Mouse (Mus musculus): Measurements from ENCODE around the gene Hes2.

Gene Hes2

DNA sequence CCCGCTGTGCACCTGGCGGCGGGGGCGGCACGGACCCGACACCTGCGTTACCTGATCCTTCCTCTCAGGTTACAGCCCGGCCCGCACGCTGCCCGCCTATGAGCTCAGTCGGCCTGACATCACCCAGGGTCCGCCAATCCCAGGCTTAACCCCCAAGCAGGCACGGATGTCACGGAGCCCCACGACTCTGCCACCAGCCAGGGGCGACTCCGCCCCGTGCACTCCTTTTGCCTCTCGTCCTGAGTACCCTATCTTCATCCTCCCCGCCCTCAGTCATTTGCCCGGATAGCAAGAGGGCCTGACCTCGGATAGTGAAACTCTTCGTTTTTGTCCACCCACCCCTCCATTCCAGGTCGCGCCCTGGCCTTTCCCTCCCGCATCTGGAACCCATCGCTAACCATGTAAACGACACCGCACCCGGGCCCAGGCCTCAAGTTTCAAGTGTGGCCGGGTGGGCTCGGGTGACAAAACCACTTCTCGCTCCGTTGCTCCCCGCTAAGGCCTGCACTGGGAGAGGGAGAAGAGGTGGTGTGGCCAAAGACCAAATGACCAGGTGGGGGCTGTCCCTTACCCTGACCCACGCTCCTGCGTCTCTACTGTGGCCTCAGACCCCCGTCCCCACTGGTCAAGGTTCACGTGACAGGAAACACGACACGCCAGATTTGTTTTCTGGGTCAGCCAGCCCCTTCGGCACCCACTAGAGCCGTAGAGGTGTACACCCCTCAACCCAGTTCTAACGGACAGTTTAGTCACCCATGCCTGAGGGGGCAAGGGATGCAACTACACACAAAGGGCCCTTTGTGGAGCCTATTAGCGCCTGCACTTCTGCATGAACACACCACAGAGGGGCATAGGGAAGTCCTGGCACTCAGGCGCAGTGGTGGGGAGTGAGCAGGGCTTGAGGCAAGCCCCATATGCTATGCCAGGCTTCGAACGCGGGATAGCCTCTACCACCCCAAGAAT is 26.6 kb upstream of the Hes2 start:
- no peak for DNase-seq (ENCODE audit: low spot score)

DNA sequence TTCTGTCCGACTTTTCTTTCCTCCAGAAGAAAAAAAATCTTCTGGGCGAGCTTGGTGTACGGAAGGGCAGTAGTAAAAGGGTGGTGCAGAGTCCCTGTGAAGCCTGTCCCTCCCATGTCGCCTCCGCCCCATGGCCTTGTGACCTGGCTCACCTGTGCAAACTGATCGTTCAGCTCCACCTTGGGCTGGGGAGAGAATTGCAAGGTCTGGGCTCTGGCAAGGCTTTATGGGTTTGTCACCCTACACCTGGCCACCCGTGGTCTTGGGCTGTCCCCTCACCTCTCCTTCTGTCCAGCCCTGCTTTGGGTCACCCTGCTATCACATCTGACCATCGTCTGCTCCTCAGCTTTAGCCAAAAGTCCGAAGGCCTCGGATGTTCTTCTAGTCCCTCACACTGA is 25.9 kb upstream of the Hes2 start:
- no peak for DNase-seq (ENCODE audit: low spot score)

DNA sequence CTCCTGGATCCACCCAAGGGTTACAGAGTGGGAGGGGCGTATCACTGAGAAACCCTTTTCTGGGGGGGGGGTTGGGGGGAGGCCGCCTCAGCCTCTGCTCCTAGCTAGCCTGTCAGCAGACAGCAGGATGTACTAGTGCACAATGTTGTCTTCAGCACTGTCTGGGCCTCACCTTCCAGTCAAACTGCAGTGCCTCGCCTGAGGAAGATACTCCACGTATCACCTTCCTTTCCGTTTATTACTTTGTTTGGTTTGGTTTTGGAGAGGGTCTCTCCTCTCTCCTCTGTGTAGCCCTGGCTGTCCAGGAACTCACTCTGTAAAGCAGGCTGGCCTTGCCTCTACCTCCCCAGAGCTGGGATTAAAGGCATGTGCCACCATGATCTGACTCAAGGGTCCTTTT is 25.5 kb upstream of the Hes2 start:
- DNase-seq (ENCODE audit: low spot score), result no peak

DNA sequence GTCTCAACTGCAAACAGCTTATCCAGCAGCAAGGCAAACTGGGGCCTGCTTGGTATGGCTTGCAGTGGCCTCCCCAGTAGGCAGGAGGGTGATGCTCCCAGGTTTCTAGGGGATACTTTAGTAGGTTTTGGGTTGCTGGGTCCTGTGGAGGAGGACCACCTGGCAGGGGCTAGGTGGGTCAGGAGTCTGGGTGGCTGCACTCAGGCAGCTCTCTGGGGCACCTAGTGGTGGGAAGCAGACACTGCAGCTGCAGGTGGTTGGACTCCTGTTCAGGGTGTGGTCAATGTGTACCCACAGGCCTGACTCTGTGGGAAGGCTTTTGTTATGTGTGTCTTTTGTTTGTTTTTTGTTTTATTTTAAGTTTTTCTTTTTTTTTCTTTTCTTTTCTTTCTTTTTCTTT is 24.2 kb upstream of the Hes2 start:
- peak; percentile 51 for DNase-seq (ENCODE audit: low spot score)

DNA sequence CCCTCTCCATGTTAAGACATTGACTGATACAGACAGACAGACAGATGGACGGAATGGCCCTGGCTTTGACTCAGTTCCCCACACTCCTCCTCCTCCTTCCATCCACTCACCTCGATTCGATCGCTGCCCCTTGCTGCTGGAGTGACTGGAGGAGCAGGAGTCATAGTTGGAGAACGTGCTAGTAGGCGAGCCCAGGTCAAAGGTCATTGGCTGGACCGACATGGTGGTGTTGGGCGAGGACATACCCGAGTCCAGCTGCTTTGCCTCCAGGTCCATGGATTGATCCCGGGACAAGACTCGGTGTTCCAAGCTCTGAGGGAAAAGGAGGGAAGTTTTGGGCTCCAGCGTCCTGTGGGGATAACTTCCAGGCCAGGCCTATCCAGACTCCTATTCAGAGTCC is 23.3 kb upstream of the Hes2 start:
- no peak for DNase-seq (ENCODE audit: low spot score)

DNA sequence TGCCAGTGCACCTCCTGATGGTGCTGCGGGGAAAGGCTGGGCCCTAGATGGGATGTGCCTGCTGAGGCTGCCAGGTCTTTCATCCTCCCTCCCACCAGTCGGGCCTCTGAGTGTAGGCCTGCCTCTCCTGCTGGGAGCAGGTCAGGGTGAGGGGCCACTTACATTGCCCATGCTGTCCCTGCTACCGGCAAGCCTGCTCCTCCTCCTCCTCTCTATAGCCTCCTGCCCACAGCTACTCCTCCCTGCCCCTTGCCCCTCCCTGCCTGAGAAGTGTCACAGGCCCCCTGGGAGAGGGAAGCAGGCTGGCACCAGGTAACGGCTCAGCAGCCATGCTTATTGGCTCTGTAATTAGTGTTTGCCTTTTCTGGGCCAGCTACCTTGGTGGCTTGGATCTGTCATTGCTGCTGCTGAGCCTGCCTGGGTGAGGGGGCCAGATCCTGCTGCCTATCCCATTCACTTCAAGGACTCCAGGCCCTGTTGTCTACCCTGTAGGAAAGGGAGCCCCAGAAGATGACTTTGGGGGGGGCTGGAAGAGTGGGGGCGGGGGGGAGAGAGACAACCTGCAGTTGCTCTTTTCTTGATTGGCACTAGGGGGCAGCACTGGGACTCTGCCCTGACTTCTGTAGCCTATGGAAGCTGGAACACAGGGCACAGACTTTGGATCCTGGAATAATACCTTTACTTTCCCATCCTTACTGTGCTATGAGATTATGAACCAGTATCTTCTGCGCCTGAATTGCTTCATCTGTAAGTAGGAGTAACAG is 22.4 kb upstream of the Hes2 start:
- no peak for DNase-seq (ENCODE audit: low spot score)

DNA sequence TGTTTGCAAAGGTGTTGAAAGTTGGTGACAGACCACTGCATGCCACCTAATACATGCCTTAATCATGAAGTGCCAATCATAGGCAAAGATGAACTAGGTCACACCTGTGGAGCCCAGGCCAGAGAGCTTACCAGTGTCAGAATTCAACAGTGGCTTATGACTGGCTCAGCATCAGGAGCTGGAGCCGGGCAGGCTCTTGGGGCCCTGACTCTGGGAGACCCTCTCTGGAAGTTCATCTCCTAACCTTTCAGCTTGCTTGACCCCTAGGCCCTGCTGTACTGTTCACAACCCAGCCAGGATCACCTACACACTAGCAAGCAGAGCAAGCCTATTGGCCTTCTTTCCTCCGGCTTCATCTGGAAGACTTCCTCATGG is 21.8 kb upstream of the Hes2 start:
- no peak for DNase-seq (ENCODE audit: low spot score)

DNA sequence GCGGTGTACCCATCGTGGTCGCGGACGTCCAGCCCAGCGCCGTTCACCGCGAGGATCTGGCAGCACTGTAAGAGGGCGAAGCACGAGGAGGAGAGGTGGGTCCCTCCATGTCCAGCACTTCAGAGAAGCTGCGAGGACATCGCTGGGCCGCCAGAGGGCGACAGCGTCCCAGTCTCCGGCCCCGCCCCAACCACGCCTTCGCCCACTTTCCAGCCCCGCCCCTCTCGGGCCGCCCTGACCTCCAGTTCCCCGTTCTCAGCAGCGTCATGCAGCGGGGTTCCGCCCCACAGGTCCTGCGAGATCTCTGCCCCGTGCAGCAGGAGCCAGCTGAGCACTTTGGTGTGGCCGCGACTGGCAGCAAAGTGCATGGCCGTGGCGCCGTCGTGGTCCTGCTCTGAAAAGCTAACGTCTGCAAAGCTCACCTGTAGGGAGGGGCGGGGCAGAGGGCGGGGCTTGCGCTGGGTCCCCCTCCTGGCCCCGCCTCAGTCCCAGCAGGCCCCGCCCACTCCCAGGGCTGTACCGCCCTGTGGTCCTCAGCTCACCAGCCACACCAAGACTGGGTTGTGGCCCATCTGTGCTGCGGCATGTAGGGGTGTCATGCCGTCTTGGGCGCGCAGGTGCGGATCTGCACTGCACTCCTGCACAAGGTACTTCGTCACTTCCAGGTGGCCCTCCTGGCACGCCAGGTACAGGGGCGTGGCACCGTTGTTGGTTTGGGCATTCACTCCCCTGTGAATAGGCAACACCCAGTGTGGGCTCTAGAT is 20.0 kb upstream of the Hes2 start:
- DNase-seq (ENCODE audit: low spot score), result peak; percentile 92

DNA sequence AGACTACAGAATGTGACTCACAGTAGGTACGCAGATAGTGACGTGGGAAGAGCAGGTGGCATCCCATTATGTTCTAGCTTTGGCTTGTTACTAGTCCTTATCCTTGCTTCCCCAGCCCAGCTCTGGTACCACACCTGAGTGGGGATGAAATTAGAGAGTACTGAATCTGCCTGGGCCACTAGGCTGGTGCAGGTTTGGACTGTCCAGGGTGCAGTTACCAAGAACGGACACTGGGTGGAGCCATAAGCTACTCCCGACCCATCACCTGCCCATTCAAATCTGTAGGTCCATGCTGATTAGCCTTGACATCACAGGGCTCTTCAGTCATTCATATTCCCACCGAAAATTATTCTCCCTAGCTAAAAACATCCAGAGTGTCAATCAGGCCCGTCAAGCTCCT is 18.2 kb upstream of the Hes2 start:
- DNase-seq (ENCODE audit: low spot score), result no peak

DNA sequence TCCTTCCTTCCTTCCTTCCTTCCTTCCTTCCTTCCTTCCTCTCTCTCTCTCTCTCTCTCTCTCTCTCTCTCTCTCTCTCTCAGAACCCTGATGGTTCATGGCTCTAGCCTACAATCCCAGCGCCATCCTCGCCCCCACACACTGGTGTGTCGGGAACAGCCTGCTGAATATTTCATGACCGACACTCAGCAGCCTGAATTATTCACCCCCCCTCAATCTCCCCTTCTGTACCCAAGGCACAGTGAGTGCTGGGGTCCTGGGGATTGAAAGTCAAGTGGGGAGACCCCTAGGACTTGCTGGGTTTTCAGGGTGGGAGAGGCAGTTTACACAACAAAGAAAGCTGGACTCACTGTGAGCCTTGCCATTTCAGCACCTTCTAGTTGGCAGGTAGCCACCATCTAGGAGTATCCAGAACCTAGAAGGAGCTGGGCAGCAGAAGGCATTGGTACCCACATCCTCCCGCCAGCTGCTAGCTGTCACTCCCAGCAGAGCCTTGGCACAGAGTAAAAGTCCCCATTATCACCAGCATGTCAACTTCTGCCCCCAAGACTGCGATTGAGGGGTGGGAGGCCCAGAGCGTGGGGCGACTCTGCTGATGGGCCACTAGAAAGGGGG is 17.0 kb upstream of the Hes2 start:
- DNase-seq (ENCODE audit: low spot score), result no peak

DNA sequence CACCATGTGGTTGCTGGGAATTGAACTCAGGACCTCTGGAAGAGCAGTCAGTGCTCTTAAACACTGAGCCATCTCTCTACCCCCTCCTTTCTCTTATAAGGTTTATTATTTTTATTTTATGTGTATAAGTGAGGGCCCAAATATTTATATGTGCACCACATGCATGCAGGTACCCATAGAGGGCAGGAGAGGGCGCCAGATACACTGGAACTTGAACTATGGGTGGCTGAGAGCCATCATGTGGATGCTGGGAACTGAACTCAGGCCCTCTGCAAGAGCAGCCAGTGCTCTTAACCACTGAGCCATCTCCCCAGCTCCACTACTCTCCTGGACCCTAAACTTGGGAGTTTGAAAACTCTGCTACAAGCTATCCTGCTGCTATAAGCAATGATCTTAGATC is 15.0 kb upstream of the Hes2 start:
- DNase-seq (ENCODE audit: low spot score), result no peak

DNA sequence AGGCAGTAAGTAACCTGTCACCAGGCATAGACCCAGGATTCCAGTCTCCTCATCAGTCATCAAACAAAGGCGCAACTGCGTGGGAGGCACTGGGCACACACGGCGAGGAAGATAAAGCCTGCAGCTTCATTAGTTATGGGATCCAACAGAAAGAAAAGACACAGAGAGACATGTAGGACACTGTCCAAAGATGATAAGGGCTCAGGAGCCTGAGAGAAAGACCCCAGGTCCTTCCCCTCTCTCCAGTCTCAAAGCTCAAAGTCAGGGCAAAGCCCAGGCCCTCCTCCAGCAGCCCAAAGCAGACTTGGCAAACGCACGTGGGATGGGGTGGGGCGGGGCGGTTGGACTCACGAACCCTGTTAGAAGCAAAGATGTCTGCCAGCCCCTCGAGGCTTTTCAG is 13.2 kb upstream of the Hes2 start:
- DNase-seq (ENCODE audit: low spot score), result no peak

DNA sequence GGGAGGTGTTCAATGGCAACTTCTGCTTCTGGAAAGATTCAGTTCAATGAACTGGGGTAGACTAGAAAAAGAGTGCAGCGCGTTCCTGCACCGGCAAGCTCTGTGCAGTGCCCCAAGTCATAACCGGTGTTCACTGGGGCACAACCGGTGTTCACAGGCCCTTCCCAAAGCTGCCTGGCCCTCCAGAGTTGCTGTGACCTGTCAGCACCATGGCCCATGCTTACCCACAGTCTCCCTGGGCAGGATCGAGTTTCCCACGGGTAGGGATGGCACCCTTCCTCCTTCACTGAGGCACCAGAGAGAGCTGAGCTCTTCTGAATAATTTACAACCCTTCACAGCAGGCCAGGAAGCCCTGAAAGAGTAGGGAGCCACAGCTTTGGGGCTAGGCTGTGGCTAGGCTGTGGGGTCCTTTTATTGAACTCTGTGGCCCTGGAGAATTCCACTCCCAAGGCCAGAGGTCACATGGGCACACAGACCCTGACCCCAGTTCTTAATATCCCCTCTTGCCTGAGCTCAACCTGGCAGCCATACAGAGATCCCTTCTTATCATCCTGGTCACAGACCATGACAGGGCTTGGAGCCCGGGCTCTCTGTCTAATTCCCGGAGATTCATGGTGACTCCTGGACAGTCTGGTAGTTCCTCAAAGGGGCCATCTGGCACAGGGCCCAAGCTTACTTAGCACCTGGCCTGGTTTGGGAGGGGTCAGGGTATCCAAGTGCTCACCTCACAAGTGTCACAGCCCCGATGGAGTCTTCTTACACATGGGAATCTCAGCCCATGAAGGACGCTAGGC is 12.4 kb upstream of the Hes2 start:
- no peak for DNase-seq (ENCODE audit: low spot score)

DNA sequence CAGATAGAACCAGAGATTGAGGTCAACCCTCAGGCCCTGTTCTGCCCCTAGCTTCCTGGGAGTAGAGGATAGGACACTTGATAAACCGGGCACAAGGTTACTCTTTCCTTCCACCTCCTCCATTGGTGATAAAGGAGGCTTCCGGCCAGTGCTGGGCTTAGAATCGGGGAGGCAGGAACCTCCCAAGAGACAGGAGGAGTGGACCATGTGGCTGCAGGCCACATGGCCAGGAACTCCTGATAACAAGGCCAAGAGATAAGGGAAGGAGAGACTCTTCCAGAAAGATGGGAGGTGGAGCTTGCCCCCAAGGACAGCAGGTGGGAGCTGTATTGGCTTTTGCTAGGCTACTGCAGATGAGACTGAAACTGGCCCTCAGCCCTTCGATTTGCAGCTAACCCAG is 8.1 kb upstream of the Hes2 start:
- DNase-seq (ENCODE audit: low spot score), result no peak

DNA sequence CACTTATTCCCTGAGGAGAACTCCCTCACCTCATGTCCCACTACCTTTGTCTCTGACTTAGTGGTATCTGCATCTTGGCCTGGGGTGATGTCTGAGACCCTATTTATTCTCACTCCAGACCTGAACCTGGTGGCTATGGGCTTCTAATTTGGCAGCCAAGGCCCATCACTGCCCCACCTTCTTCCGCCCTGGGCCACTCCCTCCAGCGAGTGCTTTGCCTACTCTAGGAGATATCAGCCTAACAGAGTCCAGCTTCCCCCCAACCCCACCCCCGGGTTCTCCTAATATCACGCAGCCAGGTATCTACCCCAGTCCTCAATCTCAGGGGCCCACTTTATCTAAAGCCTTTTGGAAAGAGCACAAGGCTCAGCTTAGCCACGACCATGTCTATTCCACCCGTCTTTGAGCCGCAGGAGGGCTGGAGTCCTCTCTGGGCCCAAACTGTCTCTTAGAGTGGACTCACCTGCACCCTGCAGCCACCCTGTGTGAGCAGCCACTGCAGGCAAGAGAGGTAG is 7.2 kb upstream of the Hes2 start:
- no peak for DNase-seq (ENCODE audit: low spot score)

DNA sequence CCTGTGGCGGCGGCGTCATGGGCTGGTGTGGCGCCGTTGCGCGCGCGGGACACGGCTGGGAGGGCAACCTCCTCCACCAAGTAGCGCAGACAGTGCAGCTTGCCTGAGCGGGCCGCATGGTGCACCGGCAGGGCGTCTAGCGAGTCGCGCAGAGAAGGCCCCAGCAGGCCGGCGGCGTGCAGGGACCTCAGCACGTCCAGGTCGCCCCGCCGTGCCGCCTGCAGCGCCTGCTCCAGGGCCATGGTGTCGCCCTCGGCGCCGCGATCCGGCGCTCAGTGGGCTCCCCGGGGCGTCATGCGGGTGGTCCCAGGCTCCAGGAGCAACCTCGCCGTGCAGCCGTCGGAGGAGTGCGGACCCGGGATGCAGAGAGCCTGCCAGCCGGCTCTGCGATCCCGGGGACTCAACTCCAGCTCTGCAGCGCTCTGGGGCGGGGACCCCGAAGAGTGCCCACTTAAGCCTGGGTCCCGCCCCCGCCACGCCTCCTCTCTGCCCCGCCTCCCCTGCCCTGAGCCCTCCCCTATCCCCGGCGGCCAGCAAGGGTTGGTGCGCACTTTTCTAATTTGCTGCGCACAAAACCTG is 6.6 kb upstream of the Hes2 start, which contains the start of gene Espn:
Gene Espn, minus strand, starts transcription at position 406 of the 579 bp plus-strand sequence.
- peak; percentile 45 for DNase-seq (ENCODE audit: low spot score)

DNA sequence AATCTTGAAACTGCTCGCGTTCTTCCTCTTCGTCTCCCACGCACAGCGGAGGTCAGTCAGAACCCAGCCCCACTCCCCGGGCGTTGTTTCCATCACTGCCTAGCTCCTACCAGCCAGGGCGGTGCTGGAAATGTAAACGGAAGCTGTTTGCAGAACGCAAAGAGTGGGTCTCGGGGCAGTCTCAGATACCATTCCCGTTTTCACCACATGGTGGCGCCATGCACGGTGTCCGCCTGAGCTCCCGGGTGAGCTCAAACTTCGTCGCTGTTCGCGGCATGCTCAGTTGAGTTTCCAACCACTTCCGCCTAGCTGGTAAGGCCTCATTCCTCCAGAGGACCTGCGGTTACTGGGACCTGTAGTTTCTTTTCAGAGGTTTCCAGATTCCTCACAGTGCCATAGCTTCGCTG is 4.9 kb upstream of the Hes2 start:
- peak; percentile 95 for DNase-seq (ENCODE audit: low spot score)

DNA sequence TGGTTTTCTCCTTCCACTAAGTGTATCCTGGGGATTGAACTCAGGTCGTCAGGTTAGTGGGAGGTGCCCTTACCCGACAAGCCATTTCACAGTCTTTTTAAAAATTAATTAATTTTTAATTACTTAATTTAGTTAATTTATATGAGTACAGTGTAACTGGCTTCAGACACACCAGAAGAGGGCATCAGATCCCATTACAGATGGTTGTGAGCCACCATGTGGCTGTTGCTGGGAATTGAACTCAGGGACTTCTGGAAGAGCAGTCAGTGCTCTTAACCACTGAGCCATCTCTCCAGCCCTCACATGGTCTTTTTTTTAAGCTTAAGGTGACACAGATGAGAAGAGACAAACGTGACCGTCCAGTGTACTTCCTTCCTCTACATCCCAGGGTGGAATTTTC is 3.6 kb upstream of the Hes2 start:
- DNase-seq (ENCODE audit: low spot score), result no peak

DNA sequence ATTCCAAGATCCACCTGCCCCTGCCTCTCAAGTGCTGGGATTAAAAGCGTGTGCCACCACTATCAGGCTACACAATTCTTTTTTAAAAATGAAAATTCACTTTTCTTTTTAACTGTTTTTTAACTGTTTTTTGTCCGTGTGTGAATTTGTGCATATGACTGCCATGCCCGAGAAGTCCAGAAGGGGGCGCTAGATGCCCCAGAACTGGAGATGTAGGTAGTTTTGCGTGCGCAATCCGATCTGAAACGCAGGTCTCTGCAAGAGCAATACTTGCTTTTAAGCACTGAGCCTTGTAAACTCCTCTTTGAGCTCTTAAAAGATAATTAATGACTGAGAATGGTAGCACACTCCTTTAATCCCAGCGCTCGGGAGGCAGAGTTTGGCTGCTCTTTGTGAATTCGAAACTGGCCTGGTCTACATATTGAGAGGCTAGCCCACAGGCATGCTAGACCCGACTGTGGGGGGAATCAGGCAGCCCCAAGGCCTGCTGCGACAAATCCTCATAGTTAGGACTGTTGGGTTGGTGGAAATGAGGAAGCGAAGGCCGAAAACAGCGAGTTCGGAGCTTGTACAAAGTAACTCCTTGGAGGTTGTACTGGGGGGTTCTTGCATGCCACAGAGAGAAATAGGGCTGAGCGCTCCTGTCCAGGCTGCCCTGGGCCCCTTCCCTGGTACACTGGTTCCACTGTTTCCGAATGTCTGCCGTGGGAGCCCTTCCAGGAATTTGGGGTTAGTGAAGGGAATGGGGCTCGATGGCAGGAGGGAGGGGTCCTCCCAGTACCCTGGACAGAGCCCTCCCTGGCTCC is 685 bp upstream of the Hes2 start:
- DNase-seq (ENCODE audit: low spot score), result peak; percentile 41

DNA sequence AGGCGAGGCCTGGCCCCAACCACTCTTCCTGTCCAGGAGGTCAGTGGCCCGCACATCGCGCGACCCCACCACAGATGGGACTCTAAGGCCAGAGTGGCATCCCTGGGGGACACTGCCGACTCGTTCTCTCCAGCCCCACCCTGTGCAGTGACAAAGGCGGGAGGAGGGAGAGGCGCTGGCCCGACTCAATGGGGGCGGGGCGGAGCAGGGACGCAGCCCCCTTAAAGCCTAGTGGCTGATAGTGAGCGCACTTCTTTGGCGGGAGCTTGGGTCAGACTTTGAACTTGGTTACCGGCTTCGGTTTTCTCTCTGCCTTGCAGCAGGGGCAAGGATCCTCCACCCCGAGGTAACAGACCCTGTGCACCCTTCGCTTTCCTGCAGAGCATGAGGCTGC is 615 bp downstream of the Hes2 start:
- no peak for DNase-seq (ENCODE audit: low spot score)
